Mouse (Mus musculus): ENCODE measurements around the gene Mcm3. TPM values are rescaled to one million over a fixed set of nuclear protein-coding genes. Genes with fewer than 3 reads are reported as not detected.

Mcm3 gene
- polyA plus RNA-seq, 1 experiment from 2014 or later, result 185 TPM

DNA sequence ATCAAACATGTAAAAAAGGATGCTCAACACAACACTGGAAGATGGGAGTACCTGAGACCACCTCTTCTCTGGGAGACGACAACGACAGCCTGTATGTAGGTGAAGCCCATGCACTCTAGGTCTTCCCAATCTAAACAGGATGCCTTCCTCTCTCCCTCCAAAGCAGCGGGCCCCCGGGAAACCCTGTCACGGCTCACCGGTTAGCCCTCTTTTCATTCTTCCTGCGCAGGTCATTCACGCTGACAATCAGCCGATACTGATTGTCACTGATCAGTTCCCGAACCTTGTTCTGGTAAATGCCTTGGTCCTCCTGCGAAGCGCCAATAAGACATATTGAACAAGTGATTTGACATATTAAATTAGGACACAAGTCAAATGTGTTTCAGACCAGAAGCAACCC, 2.5 kb downstream of the Mcm3 start:
- Histone ChIP-seq H3K4me1 (ENCODE audit: control insufficient read depth, insufficient read depth, low read length) (peaks cover 9% of the 10 kb centered on the region), H3K27me3 (ENCODE audit: control insufficient read depth, insufficient read depth, low read length) (no peaks in the 10 kb centered on the region), H3K9me3 (ENCODE audit: control insufficient read depth, low read length) (no peaks in the 10 kb centered on the region), H3K4me3 (ENCODE audit: low read length) (no peak overlapping the region), H3K9ac (ENCODE audit: low read depth, low read length) (no peak overlapping the region), H3K4me2 (replicated peaks; ENCODE audit: low read depth, low read length) (no peak overlapping the region), H3K27ac (ENCODE audit: low read depth, low read length) (no peak overlapping the region), H3K36me3 (ENCODE audit: control insufficient read depth, insufficient read depth, low read length) (peaks cover 50% of the 10 kb centered on the region)
- 58% methylated on average over 12 of the region's 12 CpGs for WGBS
- ATAC-seq (ENCODE audit: low FRiP score, low TSS enrichment), result no peak

- Histone ChIP-seq H3K27me3 (ENCODE audit: control insufficient read depth, insufficient read depth, low read length) (no peaks in the 10 kb centered on the region), H3K4me2 (replicated peaks; ENCODE audit: low read depth, low read length) (no peak overlapping the region), H3K27ac (ENCODE audit: low read depth, low read length) (no peak overlapping the region), H3K9ac (ENCODE audit: low read depth, low read length) (no peak overlapping the region), H3K4me1 (ENCODE audit: control insufficient read depth, insufficient read depth, low read length) (peaks cover 9% of the 10 kb centered on the region), H3K36me3 (ENCODE audit: control insufficient read depth, insufficient read depth, low read length) (peaks cover 54% of the 10 kb centered on the region), H3K9me3 (ENCODE audit: control insufficient read depth, low read length) (no peaks in the 10 kb centered on the region), H3K4me3 (ENCODE audit: low read length) (no peak overlapping the region)
- ATAC-seq (ENCODE audit: low FRiP score, low TSS enrichment), result no peak
- 84% methylated on average over 9 of the region's 9 CpGs for WGBS
Observed at GRCm38 (mm10) chr1:20817172-20817571, 2.9 kb downstream of the Mcm3 start.

GRCm38 (mm10) chr1:20814521-20814920, 5.6 kb downstream of the Mcm3 start:
- Histone ChIP-seq H3K9ac (ENCODE audit: low read depth, low read length) (no peak overlapping the region), H3K36me3 (ENCODE audit: control insufficient read depth, insufficient read depth, low read length) (peaks cover 79% of the 10 kb centered on the region), H3K9me3 (ENCODE audit: control insufficient read depth, low read length) (no peaks in the 10 kb centered on the region), H3K4me3 (ENCODE audit: low read length) (no peak overlapping the region), H3K4me1 (ENCODE audit: control insufficient read depth, insufficient read depth, low read length) (peaks cover 9% of the 10 kb centered on the region), H3K4me2 (replicated peaks; ENCODE audit: low read depth, low read length) (no peak overlapping the region), H3K27ac (ENCODE audit: low read depth, low read length) (no peak overlapping the region), H3K27me3 (ENCODE audit: control insufficient read depth, insufficient read depth, low read length) (no peaks in the 10 kb centered on the region)
- ATAC-seq (ENCODE audit: low FRiP score, low TSS enrichment), result no peak
- 92% methylated on average over 8 of the region's 8 CpGs for WGBS

GRCm38 (mm10) chr1:20804526-20804925, 15.6 kb downstream of the Mcm3 start:
- H3K4me2 ChIP-seq (replicated peaks; ENCODE audit: low read depth, low read length), result no peak overlapping the region
- no peak overlapping the region for H3K27ac ChIP-seq (ENCODE audit: low read depth, low read length)
- ATAC-seq (ENCODE audit: low FRiP score, low TSS enrichment), result no peak
- H3K27me3 ChIP-seq (ENCODE audit: control insufficient read depth, insufficient read depth, low read length), result no peaks in the 10 kb centered on the region
- peaks cover 93% of the 10 kb centered on the region for H3K36me3 ChIP-seq (ENCODE audit: control insufficient read depth, insufficient read depth, low read length)
- H3K9me3 ChIP-seq (ENCODE audit: control insufficient read depth, low read length), result no peaks in the 10 kb centered on the region
- no peak overlapping the region for H3K4me3 ChIP-seq (ENCODE audit: low read length)
- H3K4me1 ChIP-seq (ENCODE audit: control insufficient read depth, insufficient read depth, low read length), result no peaks in the 10 kb centered on the region
- WGBS, result 94% methylated on average over 10 of the region's 10 CpGs
- H3K9ac ChIP-seq (ENCODE audit: low read depth, low read length), result no peak overlapping the region

- 85% methylated on average over 8 of the region's 8 CpGs for WGBS
- H3K27ac ChIP-seq (ENCODE audit: low read depth, low read length), result no peak overlapping the region
- peaks cover 74% of the 10 kb centered on the region for H3K36me3 ChIP-seq (ENCODE audit: control insufficient read depth, insufficient read depth, low read length)
- H3K4me2 ChIP-seq (replicated peaks; ENCODE audit: low read depth, low read length), result no peak overlapping the region
- no peaks in the 10 kb centered on the region for H3K4me1 ChIP-seq (ENCODE audit: control insufficient read depth, insufficient read depth, low read length)
- no peaks in the 10 kb centered on the region for H3K27me3 ChIP-seq (ENCODE audit: control insufficient read depth, insufficient read depth, low read length)
- H3K9me3 ChIP-seq (ENCODE audit: control insufficient read depth, low read length), result no peaks in the 10 kb centered on the region
- H3K4me3 ChIP-seq (ENCODE audit: low read length), result no peak overlapping the region
- ATAC-seq (ENCODE audit: low FRiP score, low TSS enrichment), result no peak
- no peak overlapping the region for H3K9ac ChIP-seq (ENCODE audit: low read depth, low read length)
Observed at GRCm38 (mm10) chr1:20801682-20802390, 18.3 kb downstream of the Mcm3 start.

DNA sequence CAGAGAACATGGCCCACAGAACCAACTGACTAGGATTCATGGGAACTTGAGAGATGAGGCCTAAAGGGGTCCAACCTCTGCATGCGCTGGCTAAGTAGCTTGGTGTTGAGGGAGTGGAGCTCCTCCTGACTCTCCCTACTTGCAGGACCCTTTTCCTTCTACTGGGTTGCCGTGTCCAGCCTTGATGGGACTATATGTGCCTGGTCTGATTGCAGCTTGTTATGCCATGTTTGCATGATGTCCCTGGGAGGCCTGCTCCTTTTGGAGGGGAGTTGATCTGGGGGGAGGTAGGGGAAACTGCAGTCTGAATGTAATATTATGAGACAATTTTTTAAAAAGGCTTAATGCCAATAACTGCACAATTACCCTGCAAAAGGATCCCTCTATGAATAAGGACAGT, 18.8 kb downstream of the Mcm3 start:
- Histone ChIP-seq H3K36me3 (ENCODE audit: control insufficient read depth, insufficient read depth, low read length) (peaks cover 69% of the 10 kb centered on the region), H3K4me1 (ENCODE audit: control insufficient read depth, insufficient read depth, low read length) (no peaks in the 10 kb centered on the region), H3K4me3 (ENCODE audit: low read length) (no peak overlapping the region), H3K27me3 (ENCODE audit: control insufficient read depth, insufficient read depth, low read length) (no peaks in the 10 kb centered on the region), H3K9ac (ENCODE audit: low read depth, low read length) (no peak overlapping the region), H3K27ac (ENCODE audit: low read depth, low read length) (no peak overlapping the region), H3K4me2 (replicated peaks; ENCODE audit: low read depth, low read length) (no peak overlapping the region), H3K9me3 (ENCODE audit: control insufficient read depth, low read length) (no peaks in the 10 kb centered on the region)
- ATAC-seq (ENCODE audit: low FRiP score, low TSS enrichment), result no peak
- 94% methylated on average over 2 of the region's 2 CpGs for WGBS

DNA sequence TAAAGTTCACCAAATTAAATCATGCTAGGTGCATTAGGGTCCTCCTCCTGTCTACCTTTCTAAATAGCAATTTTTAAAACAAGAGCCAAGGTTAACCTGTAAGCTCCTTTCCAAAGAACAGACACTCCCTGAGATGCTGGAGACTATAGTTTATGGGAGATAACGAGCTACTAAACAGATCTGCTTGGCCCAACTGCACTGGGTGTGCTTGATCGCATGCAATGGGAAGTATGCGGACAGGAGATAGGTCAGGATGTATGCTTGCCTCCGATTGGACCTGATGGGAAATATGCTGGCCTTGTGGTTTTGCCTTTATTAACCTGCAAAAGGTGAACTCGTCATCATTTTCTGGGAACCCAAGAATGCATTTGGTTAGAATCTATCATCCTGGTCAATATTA, 24.9 kb downstream of the Mcm3 start:
- WGBS, result 94% methylated on average over 5 of the region's 5 CpGs
- no peak overlapping the region for H3K4me2 ChIP-seq (replicated peaks; ENCODE audit: low read depth, low read length)
- H3K4me1 ChIP-seq (ENCODE audit: control insufficient read depth, insufficient read depth, low read length), result no peaks in the 10 kb centered on the region
- no peaks in the 10 kb centered on the region for H3K27me3 ChIP-seq (ENCODE audit: control insufficient read depth, insufficient read depth, low read length)
- H3K9ac ChIP-seq (ENCODE audit: low read depth, low read length), result no peak overlapping the region
- no peak for ATAC-seq (ENCODE audit: low FRiP score, low TSS enrichment)
- peaks cover 14% of the 10 kb centered on the region for H3K36me3 ChIP-seq (ENCODE audit: control insufficient read depth, insufficient read depth, low read length)
- no peak overlapping the region for H3K4me3 ChIP-seq (ENCODE audit: low read length)
- no peak overlapping the region for H3K27ac ChIP-seq (ENCODE audit: low read depth, low read length)
- no peaks in the 10 kb centered on the region for H3K9me3 ChIP-seq (ENCODE audit: control insufficient read depth, low read length)

- WGBS, result 93% methylated on average over 4 of the region's 4 CpGs
- no peak overlapping the region for H3K4me2 ChIP-seq (replicated peaks; ENCODE audit: low read depth, low read length)
- H3K4me1 ChIP-seq (ENCODE audit: control insufficient read depth, insufficient read depth, low read length), result no peaks in the 10 kb centered on the region
- no peaks in the 10 kb centered on the region for H3K27me3 ChIP-seq (ENCODE audit: control insufficient read depth, insufficient read depth, low read length)
- H3K27ac ChIP-seq (ENCODE audit: low read depth, low read length), result no peak overlapping the region
- H3K36me3 ChIP-seq (ENCODE audit: control insufficient read depth, insufficient read depth, low read length), result peaks cover 10% of the 10 kb centered on the region
- no peak overlapping the region for H3K9ac ChIP-seq (ENCODE audit: low read depth, low read length)
- H3K9me3 ChIP-seq (ENCODE audit: control insufficient read depth, low read length), result no peaks in the 10 kb centered on the region
- ATAC-seq (ENCODE audit: low FRiP score, low TSS enrichment), result no peak
- H3K4me3 ChIP-seq (ENCODE audit: low read length), result no peak overlapping the region
Observed at GRCm38 (mm10) chr1:20794760-20795159, 25.4 kb downstream of the Mcm3 start.

GRCm38 (mm10) chr1:20791414-20791813, 28.7 kb downstream of the Mcm3 start:
- 78% methylated on average over 7 of the region's 7 CpGs for WGBS
- Histone ChIP-seq H3K4me3 (ENCODE audit: low read length) (no peak overlapping the region), H3K4me1 (ENCODE audit: control insufficient read depth, insufficient read depth, low read length) (no peaks in the 10 kb centered on the region), H3K27me3 (ENCODE audit: control insufficient read depth, insufficient read depth, low read length) (no peaks in the 10 kb centered on the region), H3K9me3 (ENCODE audit: control insufficient read depth, low read length) (no peaks in the 10 kb centered on the region), H3K27ac (ENCODE audit: low read depth, low read length) (no peak overlapping the region), H3K4me2 (replicated peaks; ENCODE audit: low read depth, low read length) (no peak overlapping the region), H3K36me3 (ENCODE audit: control insufficient read depth, insufficient read depth, low read length) (no peaks in the 10 kb centered on the region), H3K9ac (ENCODE audit: low read depth, low read length) (no peak overlapping the region)
- no peak for ATAC-seq (ENCODE audit: low FRiP score, low TSS enrichment)

All from kidney, embryonic 14.5 days (tissue).